Mouse (Mus musculus): ENCODE measurements at regions not wholly inside any gene's neighbourhood (a gene's known extent, or its start where the extent isn't known, plus 50 kb on each side); places are given as distances from the start of the nearest gene placed in this dataset.

DNA sequence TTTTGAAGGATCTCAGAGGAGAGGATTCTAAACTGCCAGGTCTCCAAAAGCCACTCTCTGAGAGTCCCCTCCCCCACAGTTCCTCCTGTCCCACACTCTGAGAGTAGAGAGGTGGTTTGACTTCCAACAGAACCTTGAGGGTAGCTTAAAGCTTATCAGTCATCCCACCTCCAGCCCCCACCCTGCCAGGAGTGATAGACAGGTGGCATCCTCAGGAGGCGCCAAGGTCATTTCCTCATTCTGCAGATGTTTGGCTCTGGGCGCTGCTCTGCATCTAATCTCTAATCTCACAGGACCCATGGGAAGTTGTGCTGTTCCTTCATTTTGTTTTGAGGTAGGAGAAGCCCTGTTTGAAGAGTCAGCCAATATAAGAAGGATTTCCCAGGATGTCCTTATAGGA, 96.2 kb downstream of the Hes1 start:
- DNase-seq: no peak

DNA sequence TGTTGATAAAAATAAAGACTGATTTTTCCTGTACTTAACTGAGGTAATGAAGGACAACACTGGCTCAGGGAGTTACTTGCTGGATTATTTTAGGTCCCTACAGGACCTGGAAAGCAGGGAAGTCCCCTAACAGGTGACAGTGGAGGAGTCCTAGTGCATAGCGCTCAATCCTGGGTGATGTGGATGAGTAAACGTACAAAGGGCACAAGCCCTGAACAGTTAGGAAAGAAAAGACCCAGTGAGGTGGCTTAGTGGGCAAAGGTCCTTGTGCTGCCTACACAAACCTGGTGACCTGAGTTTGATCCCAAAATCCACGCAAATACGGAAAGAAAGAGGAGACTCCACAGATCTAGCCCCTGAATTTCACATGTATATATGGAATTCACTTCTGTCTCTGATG, 99.1 kb downstream of the Hes1 start:
- no peak for DNase-seq

DNA sequence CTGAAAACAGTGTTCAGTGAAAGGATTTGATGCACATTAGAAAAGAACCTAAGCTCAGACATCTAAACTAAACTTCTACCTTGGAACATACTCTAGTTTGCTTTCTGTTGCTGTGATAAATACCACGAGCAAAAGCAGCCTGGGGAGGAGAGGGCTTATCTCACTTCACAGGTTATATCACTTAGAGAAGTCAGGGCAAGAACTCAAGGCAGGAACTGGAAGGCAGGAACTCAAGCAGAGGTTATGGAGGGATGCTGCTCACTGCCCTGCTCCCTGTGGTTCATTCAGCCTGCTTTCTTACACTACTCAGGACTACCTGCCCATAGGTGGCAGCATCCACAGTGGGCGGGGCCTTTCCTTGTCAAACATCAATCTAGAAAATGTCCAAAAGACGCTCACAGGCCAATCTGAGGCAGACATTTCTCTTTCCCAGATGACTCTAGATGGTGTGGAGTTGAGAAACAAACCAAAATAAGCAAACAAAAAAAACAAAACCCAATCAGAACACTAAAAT, 101.5 kb downstream of the Hes1 start:
- no peak for DNase-seq

DNA sequence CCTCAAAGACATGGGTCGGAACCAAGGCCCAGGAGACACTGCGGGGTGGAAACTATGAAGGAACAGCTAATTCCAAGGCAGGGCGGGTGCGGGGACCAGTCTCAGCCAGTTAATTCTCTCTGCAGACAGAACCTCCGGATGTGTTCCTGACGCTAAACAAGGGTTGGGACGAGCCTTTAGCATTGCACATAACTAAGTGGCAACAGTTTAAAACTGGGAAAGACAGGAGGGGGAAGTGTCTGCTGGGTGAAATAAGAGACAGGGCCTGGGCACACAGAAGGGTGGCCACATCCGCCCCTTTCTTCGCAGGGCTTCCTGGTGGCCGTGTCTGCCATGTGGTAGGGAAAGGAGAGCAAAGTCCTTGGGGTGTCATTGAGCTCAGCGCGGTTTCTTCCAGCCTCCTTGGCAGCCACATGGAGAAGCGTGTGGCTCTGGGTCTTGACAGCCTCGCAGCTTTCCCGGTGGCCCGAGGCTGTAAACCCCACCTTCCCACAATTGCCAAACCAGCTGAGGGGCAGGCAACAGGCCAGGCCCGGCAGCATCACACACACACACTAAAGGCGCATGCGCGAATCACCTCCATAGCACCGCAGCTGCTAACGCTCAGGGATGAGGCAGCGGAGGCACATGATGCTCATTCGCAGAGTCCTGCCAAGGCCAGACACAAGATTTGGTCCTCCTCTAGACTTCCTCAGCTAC, 95.8 kb downstream of the Cpn2 start:
- DNase-seq: peak; percentile 86

- DNase-seq: no peak
Measured at GRCm38 (mm10) chr16:30172136-30172731, 95.1 kb downstream of the Cpn2 start.

DNA sequence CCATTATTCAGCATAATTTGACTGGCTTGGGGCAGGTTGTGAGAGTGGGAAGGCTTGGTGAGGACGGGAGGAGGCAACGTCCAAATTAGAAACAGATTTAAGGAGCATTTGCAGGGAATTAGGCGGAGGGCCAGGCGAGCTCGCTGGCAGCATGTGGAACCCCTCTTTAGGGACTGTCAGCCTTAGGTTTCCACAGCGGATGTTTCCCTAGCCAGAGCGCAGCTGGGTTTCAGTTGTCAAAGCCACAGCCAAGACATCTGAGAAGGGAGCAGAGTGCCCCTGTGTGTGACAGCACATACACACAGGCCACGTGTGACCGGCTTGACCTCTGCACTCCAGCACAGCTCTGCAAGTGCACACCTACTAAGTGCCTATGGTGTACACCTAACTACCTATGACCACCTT, 94.5 kb downstream of the Cpn2 start:
- DNase-seq: peak; percentile 89

DNA sequence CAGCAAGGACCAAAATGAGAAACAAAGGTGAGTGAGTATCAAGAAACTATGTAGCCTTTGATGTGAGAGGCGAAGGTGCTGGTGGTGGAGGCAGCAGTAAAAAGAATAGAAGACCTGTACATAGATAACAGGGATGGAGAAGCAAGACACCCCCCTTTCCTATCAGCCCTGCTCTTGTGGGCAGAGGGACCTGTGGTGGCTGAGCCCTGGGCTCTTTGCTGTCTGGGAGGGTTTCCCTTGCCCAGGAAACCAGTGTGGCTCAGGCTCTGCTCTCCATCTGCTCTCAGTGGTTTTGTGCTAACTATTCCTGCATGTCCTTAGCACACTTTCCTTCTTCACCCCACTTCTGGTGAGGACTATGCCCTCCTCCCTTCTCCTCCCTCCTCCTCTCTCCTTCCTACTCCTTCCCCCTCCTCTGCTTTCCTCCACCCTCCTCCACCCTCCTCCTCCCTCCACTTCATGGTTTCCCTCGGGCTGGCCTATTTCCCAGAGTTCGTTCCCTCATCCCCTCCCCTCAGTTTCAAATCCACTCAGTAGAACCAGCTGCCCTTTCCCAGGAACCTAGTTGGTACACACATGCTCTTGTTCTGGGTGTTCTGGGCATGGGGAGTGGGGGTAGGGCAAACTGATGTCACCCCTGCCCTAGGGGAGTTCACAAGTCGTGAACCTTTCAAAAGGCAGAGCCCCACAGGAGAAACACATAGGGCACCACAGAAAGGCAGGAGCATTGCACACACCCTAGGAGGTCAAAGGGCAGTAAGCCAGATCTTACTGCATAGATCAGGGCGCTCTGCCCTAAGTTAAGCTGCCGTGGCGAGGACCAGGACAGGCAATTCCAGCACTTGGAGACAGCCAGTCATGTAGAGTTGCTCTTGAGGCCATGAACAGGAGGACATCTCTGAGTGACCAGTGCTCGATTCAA, 93.1 kb downstream of the Cpn2 start:
- DNase-seq: no peak

- no peak for DNase-seq
Measured at GRCm38 (mm10) chr16:30176306-30176705, 91.0 kb downstream of the Cpn2 start.

- DNase-seq: no peak
Measured at GRCm38 (mm10) chr16:30177769-30178168, 89.5 kb downstream of the Cpn2 start.

- no peak for DNase-seq
Measured at GRCm38 (mm10) chr16:30178596-30178995, 88.7 kb downstream of the Cpn2 start.

- DNase-seq: no peak
Measured at GRCm38 (mm10) chr16:30179504-30179976, 87.8 kb downstream of the Cpn2 start.

- no peak for DNase-seq
Measured at GRCm38 (mm10) chr16:30181116-30181515, 86.2 kb downstream of the Cpn2 start.

DNA sequence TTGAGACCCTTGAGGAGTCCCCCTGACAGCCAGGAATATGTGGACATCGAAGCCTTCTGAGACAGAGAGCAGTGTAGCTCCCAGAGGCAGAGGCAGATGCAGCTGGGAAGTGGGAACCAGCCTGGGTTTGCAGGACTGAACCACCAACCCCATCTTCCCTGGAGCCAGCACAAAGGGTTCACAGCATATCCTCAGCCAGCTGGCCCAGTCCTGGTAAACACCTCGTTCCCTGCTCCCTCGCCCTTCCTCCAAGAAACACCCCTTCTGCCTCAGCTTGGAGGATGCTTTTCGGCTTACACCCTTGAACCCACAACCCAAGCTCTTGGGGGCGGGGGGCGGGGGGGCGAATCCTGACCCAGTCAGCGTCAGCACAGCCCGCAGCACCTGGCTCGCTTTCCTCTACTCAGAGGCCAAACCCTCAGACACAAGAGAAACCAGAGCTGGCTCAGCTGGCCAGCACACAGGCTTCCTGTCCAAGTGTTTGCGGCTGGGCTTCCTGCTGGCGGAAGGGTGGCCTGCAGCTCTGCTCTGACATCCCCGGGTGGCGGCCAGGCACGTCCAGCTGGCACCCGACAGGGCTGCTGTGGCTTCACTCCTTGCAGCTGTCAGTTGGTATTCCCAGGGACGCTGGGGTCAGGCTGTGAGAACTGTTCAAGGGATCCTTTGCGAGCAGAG, 82.6 kb downstream of the Cpn2 start:
- peak; percentile 95 for DNase-seq

- DNase-seq: no peak
Measured at GRCm38 (mm10) chr16:30185707-30186106, 81.6 kb downstream of the Cpn2 start.

GRCm38 (mm10) chr16:30186201-30186700, 81.0 kb downstream of the Cpn2 start:
- peak; percentile 51 for DNase-seq

GRCm38 (mm10) chr16:30186701-30187270, 80.5 kb downstream of the Cpn2 start:
- DNase-seq: peak; percentile 81

DNA sequence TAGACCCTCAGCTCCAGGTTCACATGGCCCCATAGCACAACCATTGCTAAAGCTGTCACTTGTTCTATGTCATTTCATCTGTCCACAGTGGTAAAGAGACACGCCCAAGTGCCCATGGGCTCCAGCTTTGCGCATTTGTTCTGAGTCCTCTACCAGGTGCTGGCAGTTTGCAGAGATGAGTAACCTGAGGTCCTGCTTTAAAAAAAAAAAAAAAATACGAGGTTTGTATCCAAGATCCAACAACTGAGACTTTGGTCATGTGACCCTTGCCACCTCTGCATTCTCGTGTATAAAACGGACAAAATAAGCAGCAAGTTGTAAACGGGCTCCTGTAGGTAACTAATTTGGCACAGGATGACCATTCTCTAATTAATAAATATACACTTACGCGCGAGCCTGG, 79.9 kb downstream of the Cpn2 start:
- DNase-seq: no peak

GRCm38 (mm10) chr16:30187907-30188414, 79.3 kb downstream of the Cpn2 start:
- DNase-seq: peak; percentile 98

DNA sequence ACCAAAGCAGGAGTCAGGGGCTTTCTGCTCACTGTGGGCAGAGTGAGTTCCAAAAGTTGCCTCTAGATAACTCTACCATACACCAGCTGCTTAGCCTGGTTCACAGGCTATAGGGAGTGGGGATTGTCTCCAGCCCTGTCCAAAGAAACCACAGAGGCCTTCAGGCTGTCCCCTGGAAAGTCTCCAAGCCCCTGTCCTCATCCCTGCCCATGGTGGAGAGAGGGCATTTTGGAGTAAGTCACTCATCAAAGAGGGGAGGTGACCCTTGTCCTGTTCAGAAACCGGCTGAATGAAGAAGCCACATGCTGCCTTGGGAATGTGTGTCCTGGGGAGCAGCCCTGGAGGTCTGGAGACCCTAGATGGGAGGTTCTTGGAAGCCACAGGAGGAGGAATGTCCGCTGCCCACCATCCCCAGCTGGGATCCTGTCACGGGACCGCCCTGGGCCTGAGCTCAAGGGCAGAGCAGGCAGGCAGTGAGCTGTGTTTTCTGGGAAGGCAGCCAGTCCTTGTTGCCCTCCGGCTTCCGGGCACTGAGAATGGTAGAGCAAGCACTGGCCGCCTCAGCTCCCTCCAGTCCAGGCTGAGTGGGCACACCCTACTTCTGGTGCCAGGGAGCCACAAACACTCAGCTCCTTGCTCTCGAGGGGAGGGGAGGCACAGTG, 78.4 kb downstream of the Cpn2 start:
- peak; percentile 65 for DNase-seq

DNA sequence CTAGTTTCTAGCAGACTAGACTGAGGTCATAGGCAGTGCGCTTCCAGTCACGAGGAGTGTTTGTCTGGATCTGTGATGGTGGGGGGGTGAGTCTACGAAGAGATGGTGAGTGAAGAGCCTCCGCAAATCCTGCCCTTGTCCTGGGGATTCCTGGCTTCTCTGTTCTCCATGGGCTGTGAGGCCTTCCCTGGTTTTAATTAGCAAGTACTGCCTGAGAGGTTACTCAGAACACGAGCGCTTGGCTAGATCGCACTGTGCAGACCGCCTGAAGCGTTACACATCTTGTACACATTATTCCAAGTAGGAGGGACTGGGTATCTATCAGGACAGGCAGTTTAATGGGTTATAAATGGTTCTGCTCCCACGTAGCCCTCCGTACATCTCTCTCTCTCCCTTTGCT, 76.9 kb downstream of the Cpn2 start:
- DNase-seq: no peak

All from gastrocnemius, postnatal 25 days (tissue).